Mouse (Mus musculus): ENCODE measurements around the gene Gfi1b. TPM values are rescaled to one million over a fixed set of nuclear protein-coding genes. Genes with fewer than 3 reads are reported as not detected.

Gene Gfi1b
- polyA plus RNA-seq, 1 experiment from 2014 or later: 1.1 TPM

DNA sequence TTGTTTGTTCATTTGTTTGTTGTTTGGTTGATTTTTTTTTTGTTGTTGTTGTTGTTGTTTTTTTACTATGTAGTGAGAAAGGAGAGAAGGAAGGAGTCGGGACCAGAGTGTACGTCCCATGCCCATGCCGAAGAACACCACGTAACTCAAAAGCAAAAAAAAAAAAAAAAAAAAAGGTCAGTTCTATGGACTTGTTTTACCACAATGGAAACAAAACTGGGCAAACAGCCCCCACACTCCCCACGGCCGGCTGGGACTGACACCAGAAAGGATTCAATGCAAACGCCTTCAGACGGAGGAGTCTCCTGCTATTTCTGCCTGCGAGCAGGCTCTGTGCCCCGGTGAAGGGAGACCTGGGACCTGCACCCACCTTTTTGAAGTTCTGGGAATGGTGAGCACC is 1.3 kb downstream of the Gfi1b start:
- no peak overlapping the region for H3K4me3 ChIP-seq (replicated peaks)

DNA sequence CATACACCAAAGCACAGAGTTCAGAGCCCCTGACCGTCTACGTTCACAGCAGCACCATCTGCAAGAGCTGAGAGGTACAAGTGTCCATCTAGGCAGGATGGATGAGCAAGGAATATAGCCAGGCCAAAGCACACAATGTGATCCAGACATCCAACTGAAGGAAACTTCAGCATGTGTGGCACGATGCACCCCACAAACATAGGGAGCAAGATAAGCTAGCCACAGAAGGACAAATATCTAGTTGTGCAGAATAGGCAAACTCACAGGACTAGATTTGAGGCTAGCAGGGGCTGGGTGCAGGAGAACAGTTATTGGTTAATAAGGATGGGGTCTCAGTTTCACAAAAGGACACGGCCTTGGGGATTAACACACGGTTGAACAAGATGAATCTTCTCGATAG is 2.4 kb downstream of the Gfi1b start:
- WGBS: 82% methylated on average over 6 of the region's 6 CpGs
- Histone ChIP-seq H3K4me1 (replicated peaks) (0 out of 2 replicates have a peak, but pooled peaks cover 3% of the 10 kb centered on the region), H3K27me3 (replicated peaks) (peaks cover 8% of the 10 kb centered on the region), H3K9ac (no peak overlapping the region), H3K4me3 (replicated peaks) (no peak overlapping the region), H3K27ac (no peak overlapping the region), H3K4me2 (replicated peaks) (no peak overlapping the region), H3K36me3 (no peaks in the 10 kb centered on the region), H3K9me3 (no peaks in the 10 kb centered on the region)
- no peak for ATAC-seq

More for the DNA sequence above, 1.3 kb downstream of the Gfi1b start:
- H3K4me1 ChIP-seq (replicated peaks): 0 out of 2 replicates have a peak, but pooled peaks cover 3% of the 10 kb centered on the region
- H3K36me3 ChIP-seq: no peaks in the 10 kb centered on the region
- no peak overlapping the region for H3K27ac ChIP-seq
- no peak overlapping the region for H3K9ac ChIP-seq
- ATAC-seq: no peak
- H3K27me3 ChIP-seq (replicated peaks): peaks cover 8% of the 10 kb centered on the region
- whole genome bisulfite sequencing: 64% methylated on average over 10 of the region's 10 CpGs
- no peak overlapping the region for H3K4me2 ChIP-seq (replicated peaks)
- H3K9me3 ChIP-seq: no peaks in the 10 kb centered on the region

DNA sequence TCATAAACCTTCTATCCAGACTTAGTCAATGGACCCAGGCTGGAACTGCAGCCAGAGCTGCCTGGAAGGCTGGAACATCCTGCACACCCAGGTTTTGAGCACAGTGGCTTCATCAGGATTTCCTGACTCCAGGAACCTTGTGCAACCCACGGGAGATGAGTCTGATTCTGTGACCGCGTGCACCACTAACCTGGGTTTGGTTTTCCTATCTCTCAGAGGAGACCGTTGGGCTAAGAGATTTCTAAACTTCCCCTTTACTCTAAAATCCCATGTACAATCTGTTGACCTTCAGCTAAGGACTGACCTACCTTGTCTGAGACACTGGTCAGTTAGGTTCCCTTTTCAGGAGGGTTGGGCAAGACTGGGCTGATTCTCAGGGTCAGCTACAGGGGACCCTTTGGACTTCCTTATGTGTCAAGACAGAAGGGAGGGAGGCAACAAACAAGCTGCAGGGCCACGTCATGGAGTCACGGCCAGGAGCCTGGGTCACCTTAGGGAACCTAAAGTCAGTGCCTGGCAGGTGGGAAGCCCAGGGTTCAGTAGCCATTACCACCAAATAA is 2.9 kb downstream of the Gfi1b start:
- Histone ChIP-seq H3K27ac (no peak overlapping the region), H3K4me1 (replicated peaks) (0 out of 2 replicates have a peak, but pooled peaks cover 3% of the 10 kb centered on the region), H3K36me3 (no peaks in the 10 kb centered on the region), H3K9me3 (no peaks in the 10 kb centered on the region), H3K4me2 (replicated peaks) (no peak overlapping the region), H3K27me3 (replicated peaks) (peaks cover 8% of the 10 kb centered on the region), H3K9ac (no peak overlapping the region), H3K4me3 (replicated peaks) (no peak overlapping the region)
- WGBS: 78% methylated on average over 6 of the region's 6 CpGs
- ATAC-seq: no peak

DNA sequence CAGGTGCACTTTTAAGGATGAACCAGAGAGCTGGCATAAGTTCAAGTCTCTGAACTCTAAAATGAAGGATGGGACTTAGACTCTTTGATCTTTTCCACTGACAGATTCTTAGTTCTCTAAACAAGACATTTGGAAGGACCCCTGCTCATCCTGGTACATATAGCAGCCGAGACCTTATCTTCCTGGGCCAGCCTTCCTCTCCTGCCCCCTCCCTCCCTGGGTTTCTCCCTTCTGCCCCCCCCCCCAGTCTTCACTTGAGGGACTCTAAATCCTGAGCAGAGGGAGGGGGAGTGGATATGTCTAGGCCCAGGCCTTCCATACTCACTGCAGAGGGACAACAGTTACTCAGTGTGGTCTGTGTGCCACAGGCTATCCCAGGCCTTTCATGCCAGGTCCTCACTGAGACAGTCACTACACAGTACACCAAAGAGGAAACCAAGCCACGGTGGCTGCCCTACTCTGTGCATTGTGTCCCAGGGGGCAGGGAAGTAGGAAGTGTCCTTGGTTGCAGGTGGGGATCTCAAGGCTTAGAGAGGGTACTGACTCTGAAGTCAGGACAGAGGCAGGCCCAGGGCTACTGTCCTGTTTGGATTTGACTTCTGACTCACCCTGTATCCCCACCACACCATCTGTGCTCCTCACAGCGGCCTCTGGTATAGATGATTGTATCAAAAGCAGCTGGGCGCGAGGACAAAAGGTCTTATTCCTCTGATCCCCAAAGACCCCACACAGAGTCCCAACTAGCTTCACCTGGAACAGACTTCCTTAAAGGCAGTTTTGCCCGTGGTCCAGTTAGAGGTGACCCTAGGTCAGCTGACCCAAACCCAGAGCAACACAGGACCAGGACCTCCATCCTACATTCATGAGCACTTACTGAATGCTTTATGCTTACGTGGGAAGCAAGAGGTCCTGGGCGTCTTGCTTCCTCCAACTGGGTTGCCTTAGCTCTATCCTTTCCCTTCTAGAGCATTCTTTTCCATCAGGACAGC is 4.0 kb downstream of the Gfi1b start:
- WGBS: 76% methylated on average over 8 of the region's 8 CpGs
- no peaks in the 10 kb centered on the region for H3K36me3 ChIP-seq
- H3K4me2 ChIP-seq (replicated peaks): no peak overlapping the region
- ATAC-seq: no peak; the same call in 1 of the 2 replicates
- no peak overlapping the region for H3K27ac ChIP-seq
- peaks cover 8% of the 10 kb centered on the region for H3K27me3 ChIP-seq (replicated peaks)
- no peak overlapping the region for H3K9ac ChIP-seq
- H3K4me3 ChIP-seq (replicated peaks): no peak overlapping the region
- H3K4me1 ChIP-seq (replicated peaks): 0 out of 2 replicates have a peak, but pooled peaks cover 3% of the 10 kb centered on the region
- H3K9me3 ChIP-seq: no peaks in the 10 kb centered on the region

DNA sequence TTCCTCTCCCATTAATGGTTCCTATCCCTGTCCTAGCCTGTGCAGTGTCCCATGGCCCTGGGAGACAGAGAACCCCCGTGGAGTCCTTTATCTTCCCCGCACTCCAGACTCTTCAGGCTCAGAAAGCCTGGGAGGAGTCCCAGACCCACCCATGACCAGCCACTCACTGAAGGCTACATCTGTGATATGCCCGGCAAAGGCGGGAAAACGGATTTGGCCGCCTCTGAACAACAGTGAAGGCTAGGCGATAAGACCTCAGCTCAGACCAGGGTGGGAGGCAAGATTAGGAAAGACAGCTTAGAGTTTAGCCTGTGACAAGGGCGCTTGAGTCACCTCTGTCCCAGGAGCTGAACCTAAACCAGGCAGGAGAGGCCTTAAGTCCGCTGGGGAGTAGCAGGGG is 4.9 kb downstream of the Gfi1b start:
- H3K4me3 ChIP-seq (replicated peaks): no peak overlapping the region
- H3K9me3 ChIP-seq: no peaks in the 10 kb centered on the region
- no peak overlapping the region for H3K9ac ChIP-seq
- H3K4me2 ChIP-seq (replicated peaks): no peak overlapping the region
- H3K27me3 ChIP-seq (replicated peaks): peaks cover 8% of the 10 kb centered on the region
- H3K27ac ChIP-seq: no peak overlapping the region
- 77% methylated on average over 9 of the region's 9 CpGs for WGBS
- no peaks in the 10 kb centered on the region for H3K36me3 ChIP-seq
- ATAC-seq: peak; percentile 47
- H3K4me1 ChIP-seq (replicated peaks): no peaks in the 10 kb centered on the region

DNA sequence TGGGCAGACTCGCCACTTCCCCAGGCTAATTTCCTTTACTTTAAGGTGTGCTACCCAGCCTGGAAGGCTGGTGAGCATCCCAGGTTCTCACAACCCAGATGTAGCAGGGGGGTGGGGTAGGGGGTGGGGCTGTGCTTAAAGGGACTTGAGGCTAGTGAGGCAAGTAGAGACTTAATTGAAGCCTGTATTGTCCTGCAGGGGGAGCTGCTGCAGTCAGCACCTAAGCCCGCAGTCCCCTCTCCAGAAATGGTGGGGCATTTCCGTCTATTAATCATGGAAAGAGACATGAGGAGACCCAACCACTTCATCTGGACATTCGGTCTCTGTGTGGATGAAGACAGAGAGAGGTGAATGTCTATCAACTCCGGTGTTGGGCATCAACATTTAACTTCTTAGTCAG is 5.4 kb downstream of the Gfi1b start:
- Histone ChIP-seq H3K27ac (no peak overlapping the region), H3K4me2 (replicated peaks) (no peak overlapping the region), H3K36me3 (no peaks in the 10 kb centered on the region), H3K4me3 (replicated peaks) (no peak overlapping the region), H3K9ac (no peak overlapping the region), H3K4me1 (replicated peaks) (no peaks in the 10 kb centered on the region), H3K9me3 (no peaks in the 10 kb centered on the region), H3K27me3 (replicated peaks) (peaks cover 8% of the 10 kb centered on the region)
- no peak for ATAC-seq
- WGBS: 43% methylated on average over 5 of the region's 5 CpGs

DNA sequence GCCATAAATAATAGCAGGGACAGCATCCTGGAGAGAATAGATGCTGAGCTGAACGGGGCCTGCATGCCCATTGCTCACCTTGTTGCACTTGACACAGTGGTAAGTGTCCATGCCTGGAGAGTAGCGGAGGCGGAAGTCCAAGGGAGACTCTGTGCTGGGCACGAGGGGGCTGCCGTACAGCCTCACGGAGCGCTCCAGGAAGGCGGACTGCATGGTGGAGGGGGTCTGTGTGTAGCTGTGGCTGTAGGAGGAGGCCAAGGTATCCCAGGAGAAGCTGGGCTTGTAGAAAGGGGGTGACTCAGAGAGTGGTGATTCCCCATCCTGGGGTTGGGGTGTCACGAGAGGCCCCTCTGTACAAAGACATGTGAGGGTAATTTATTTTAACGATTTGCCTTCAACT is 8.2 kb downstream of the Gfi1b start:
- no peaks in the 10 kb centered on the region for H3K4me1 ChIP-seq (replicated peaks)
- no peak overlapping the region for H3K9ac ChIP-seq
- ATAC-seq: no peak
- WGBS: 90% methylated on average over 10 of the region's 10 CpGs
- no peak overlapping the region for H3K27ac ChIP-seq
- no peaks in the 10 kb centered on the region for H3K36me3 ChIP-seq
- H3K27me3 ChIP-seq (replicated peaks): no peaks in the 10 kb centered on the region
- H3K4me3 ChIP-seq (replicated peaks): no peak overlapping the region
- no peak overlapping the region for H3K4me2 ChIP-seq (replicated peaks)
- no peaks in the 10 kb centered on the region for H3K9me3 ChIP-seq

DNA sequence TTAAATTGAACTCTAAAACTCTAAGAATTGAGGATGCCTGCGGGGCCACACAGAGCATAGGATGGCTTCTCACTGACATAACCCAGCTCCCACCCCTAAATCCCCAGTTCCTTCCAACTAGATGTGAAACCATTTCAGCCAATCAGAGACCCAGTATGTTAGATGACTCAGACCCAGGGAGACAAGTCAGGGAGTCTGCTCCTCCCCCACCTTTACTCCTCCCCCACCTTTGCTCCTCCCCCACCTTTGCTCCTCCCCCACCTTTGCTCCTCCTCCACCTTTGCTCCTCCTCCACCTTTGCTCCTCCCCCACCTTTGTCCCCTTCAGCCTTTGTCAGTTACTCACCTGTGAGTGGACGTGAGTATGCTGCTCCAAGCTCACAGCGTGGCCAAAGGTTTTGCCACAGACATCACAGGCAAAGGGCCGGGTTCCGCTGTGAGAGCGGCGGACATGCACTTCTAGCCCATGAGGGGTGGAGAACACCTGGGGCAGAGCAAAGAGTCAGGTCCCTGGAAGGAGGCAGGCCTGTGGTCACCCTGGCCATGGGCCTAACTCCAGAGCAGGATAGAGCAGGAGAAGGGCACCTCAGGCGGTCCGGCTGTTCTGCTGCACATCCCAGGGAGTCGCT is 9.2 kb downstream of the Gfi1b start:
- H3K9ac ChIP-seq: no peak overlapping the region
- no peaks in the 10 kb centered on the region for H3K36me3 ChIP-seq
- H3K4me1 ChIP-seq (replicated peaks): peaks cover 3% of the 10 kb centered on the region; the same call in 1 of the 2 replicates
- WGBS: 66% methylated on average over 10 of the region's 10 CpGs
- H3K9me3 ChIP-seq: no peaks in the 10 kb centered on the region
- H3K27me3 ChIP-seq (replicated peaks): no peaks in the 10 kb centered on the region
- H3K4me3 ChIP-seq (replicated peaks): no peak overlapping the region
- no peak for ATAC-seq
- no peak overlapping the region for H3K4me2 ChIP-seq (replicated peaks)
- no peak overlapping the region for H3K27ac ChIP-seq

DNA sequence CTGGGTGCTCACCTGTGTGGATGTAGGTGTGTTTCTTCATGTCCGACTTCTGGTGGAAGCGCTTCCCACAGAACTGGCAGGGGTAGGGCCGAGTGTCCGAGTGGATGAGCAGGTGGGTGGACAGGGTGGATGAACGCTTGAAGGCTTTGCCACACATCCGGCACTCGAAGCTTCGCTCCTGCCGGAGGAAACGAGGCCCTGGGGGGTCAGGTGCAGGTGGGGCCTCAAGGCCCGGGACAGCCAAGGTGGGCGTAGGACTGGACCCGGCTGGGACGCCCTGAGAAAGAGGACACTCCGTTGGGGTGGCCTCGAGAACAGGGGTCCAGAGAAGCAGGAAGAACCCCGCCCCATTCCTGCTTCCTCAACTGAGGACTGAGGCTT is 10.4 kb downstream of the Gfi1b start:
- Histone ChIP-seq H3K36me3 (no peaks in the 10 kb centered on the region), H3K9ac (no peak overlapping the region), H3K9me3 (no peaks in the 10 kb centered on the region), H3K27me3 (replicated peaks) (no peaks in the 10 kb centered on the region), H3K4me1 (replicated peaks) (peaks cover 4% of the 10 kb centered on the region; the same call in 1 of the 2 replicates), H3K4me3 (replicated peaks) (no peak overlapping the region), H3K27ac (no peak overlapping the region), H3K4me2 (replicated peaks) (no peak overlapping the region)
- ATAC-seq: no peak
- 88% methylated on average over 17 of the region's 17 CpGs for WGBS

DNA sequence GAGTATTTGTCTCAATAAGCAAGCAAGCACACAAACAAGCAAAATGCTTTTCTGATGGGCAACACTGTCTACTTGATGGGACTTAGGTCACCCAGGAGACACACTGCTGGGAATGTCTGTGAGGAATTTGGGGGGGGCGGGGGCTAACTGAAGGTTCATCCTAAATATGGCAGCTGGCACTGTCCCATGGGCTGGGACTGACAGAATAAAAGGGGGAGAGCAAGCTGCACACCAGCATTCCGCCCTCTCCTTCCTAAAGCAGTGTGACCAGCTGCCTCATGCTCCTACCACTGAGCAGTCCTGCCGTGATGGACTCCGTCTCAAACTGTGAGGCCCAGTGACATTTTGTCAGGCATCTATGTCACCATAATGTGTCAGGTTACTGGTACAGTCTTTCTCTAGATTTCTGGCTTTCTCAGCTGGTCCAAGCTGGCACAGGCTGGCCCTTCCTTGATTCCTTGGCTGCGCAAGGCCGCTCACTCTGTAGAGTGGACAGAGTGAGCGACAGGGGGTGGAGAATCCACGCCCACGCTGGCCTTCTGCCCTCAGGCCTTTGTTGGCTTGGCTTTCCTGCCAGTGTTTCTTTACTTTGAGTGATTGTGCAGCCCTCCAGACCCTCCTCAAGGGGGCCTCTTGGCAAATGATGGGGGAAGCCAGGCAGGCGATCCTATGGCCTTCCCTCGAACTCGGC is 10.9 kb downstream of the Gfi1b start:
- no peak overlapping the region for H3K27ac ChIP-seq
- no peaks in the 10 kb centered on the region for H3K9me3 ChIP-seq
- 82% methylated on average over 12 of the region's 12 CpGs for WGBS

DNA sequence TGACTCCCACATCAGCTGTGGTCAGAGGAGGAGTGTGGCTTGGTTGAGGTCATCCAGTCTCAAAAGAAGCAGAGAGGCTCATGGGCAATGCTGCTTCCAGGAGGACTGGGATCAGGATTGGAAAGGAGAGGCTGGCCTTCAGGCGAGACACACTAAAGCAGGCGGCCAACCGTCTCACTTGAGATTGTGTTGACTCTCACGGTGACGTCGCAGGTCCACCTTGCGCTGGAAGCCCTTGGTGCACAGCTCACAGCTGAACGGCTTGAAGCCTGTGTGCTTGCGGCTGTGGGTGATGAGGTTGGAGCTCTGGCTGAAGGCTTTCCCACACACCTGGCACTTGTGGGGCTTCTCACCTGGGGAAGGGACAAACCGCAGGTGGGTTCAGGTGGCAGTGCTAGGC is 11.9 kb downstream of the Gfi1b start:
- ATAC-seq: no peak
- Histone ChIP-seq H3K9ac (no peak overlapping the region), H3K4me3 (replicated peaks) (no peak overlapping the region), H3K4me2 (replicated peaks) (no peak overlapping the region), H3K36me3 (no peaks in the 10 kb centered on the region), H3K4me1 (replicated peaks) (peaks cover 4% of the 10 kb centered on the region; the same call in 1 of the 2 replicates), H3K9me3 (no peaks in the 10 kb centered on the region), H3K27ac (no peak overlapping the region), H3K27me3 (replicated peaks) (no peaks in the 10 kb centered on the region)
- WGBS: 76% methylated on average over 10 of the region's 10 CpGs

More for the DNA sequence above, 10.9 kb downstream of the Gfi1b start:
- no peak for ATAC-seq
- Histone ChIP-seq H3K36me3 (no peaks in the 10 kb centered on the region), H3K27me3 (replicated peaks) (no peaks in the 10 kb centered on the region), H3K9ac (no peak overlapping the region), H3K4me3 (replicated peaks) (no peak overlapping the region), H3K4me2 (replicated peaks) (no peak overlapping the region), H3K4me1 (replicated peaks) (peaks cover 4% of the 10 kb centered on the region; the same call in 1 of the 2 replicates)

Measured in intestine, embryonic 15.5 days (tissue).